Mouse (Mus musculus): ENCODE data around the gene Pidd1.
"Not testable (repeated sequence)": the region's sequence is repeated elsewhere in the genome, so short reads cannot be mapped to it uniquely, and the experiment has no call there.

Pidd1 gene

DNA sequence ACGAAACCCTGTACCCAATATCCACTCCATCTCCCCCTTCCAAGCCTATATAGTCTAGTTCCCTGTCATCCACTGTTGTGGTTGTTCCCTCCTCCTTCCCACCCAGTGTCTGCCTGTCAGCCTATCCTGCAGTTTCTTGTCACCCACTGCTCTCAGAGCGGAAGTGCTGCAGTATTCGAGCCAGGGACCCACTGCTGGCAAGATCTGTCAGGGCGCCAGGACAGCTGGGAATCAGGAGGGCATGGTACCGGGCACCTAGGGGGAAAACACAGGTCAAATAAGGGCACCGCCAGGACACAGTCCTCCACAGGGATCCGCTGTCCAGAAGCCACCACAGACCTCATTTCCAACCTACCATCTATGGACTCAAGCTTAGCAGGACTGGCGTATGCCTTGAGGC lies 33.2 kb downstream of the Pidd1 start:
- no peak for DNase-seq

DNA sequence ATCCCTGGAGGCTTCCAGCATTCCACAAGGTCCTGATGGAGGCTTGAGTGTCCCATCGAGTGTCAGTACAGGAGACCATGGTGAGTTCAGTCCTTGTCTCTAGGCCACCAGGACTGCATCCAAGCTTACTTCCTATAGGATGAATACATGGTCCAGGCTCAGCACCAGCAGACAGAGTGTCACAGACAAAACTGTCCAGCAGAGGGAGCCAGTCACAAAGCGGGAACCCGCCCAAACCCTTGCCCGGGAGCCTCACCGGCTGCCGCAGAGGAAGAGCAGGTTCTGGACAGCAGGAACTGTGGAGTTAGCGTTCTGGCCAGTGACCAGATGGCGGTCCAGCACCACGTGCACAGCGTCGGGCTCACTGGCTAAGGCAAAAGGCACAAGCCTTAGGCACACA lies 35.0 kb downstream of the Pidd1 start:
- peak; percentile 91 for DNase-seq

DNA sequence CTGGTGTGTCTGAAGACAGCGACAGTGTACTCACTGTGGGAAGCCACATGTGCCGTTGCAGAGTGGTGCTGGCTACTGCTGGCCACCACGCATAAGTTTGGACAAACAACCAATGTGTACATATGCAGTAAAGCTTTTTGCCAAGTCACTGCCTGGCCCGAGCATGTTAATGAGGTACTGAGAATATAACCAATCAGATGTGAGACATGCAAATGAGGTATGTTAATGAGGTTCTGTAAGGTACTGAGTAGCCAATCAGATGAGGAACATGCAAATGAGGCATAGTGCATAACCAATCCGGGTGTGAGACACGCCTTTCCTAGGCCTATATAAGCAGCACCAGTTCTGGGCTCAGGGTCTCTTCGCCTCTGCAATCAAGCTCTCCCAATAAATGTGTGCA lies 36.2 kb downstream of the Pidd1 start:
- DNase-seq: not testable (repeated sequence)

DNA sequence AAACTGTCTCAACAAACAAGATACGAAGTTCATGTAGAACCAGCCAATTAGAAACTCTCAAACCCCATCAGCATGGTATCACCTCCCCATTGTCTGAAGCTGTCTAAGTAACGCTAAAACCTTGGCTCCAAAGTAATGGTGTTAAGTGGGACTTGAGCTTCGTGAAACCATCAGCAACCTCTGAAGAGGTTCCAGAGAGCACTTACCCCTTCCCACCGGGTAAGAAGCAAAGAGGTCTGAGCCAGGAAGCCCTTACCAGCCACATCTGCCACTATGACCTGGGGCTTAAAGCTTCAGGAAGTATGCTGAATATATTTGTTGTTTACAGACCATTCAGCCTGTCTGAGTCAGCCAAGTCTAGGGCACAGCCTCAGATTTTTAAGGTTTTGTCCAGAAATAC lies 38.4 kb downstream of the Pidd1 start:
- DNase-seq: no peak

DNA sequence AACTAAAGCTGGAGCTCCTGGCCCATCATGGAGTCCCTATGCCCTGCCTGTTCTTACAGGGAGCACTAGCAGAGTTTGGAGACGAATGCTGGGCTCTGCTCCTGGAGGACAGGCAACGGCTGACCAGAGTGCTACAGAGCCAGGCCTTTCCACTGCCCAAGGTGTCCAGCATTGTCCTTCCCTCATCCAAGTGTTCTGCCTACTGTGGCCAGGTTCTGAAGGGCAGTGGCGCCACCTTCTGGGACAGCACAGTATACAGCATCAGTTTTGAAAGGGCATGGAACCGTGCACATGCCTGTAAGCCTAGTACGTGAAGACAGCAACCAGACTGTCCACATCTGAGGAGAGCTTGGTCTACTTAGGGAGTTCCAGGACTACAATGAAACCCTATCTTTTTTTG lies 40.5 kb downstream of the Pidd1 start:
- peak; percentile 75 for DNase-seq

DNA sequence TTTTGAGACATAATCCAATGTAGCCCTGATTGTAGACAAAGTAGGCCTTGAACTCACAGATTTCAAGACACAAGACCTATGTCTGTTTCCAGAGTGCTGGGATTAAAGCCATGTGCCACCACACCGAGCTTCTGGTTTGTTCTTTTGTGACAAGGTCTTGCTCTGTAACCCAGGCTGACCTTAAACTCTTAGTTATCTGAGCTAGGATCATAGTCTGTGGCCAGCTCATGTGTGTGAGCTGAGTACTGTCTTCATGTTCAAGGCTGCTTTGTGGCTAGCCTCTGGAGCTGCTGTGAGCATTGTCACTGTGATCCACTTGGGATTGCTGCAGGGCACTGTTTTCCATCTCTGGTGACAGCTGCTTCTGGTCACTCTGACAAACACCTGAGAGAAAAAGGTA lies 48.5 kb downstream of the Pidd1 start:
- no peak for DNase-seq

DNA sequence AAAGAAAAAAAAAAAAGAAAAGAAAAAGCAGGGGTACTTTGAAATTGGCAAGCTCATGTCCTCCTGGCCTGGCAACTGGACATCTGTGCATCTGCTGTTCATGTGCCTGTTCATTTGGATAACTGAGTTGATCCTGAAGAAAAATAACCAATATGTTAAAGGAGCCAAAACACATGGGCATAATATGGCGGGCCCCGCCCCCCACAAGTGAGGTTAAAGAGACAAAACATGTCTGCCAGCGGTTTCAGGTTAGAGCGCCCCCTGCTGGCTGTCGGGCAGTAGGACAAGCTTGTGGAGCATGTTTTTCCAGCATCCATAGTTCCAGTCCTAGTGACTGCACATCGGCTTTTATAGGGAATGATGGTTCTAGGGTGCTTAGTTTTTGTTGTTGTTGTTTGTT lies 49.1 kb downstream of the Pidd1 start:
- DNase-seq: peak; percentile 83

DNA sequence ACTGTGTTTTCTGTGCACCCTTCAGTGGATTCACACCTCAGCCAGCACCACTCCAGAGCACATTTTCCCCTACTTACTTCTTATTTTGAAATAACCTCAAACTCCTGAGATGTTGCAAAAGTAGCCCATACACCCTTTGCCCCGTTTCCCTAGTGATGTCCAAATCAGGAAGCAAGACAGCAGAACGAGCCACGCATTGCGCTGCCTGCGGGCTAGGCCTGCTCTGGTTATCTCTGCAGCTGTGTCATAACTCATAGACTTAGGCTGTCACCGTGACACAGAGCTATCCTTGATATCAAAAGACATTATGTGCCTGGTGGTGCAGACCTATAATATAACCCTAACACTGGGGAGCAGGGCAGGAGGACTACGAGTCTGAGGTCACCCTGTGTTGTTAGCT lies 49.7 kb downstream of the Pidd1 start:
- no peak for DNase-seq

DNA sequence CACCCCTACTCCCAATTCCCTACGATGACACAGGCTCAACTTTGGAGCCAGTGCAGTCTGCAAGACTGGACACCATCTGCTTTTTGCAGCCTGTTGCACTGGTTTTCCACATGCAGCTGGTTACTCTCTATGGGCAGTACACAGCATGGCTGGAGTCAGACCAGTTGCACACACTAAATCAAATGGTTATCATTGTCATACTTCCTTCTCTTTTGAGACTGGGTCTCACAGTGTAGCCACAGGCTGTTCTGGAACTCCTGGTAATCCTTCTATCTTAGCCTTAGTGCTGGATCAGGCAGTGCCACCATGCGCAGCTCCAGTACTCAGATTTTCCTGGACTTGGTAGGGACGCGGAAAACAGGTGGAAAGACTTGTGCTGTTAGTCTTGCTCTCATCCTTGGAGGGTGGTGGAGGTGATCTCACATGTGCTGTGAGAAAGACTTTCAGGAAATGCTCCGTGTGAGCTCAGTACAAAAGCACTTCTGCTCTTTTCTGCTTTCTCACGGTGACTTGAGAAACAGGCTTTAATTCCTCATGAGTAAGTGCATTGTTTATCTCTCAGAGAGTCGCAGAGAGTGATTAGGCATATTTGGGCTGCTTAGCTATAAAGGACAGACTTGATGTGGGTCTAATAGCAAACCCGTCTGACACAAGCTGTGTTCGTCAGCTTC lies 51.1 kb downstream of the Pidd1 start:
- no peak for DNase-seq

DNA sequence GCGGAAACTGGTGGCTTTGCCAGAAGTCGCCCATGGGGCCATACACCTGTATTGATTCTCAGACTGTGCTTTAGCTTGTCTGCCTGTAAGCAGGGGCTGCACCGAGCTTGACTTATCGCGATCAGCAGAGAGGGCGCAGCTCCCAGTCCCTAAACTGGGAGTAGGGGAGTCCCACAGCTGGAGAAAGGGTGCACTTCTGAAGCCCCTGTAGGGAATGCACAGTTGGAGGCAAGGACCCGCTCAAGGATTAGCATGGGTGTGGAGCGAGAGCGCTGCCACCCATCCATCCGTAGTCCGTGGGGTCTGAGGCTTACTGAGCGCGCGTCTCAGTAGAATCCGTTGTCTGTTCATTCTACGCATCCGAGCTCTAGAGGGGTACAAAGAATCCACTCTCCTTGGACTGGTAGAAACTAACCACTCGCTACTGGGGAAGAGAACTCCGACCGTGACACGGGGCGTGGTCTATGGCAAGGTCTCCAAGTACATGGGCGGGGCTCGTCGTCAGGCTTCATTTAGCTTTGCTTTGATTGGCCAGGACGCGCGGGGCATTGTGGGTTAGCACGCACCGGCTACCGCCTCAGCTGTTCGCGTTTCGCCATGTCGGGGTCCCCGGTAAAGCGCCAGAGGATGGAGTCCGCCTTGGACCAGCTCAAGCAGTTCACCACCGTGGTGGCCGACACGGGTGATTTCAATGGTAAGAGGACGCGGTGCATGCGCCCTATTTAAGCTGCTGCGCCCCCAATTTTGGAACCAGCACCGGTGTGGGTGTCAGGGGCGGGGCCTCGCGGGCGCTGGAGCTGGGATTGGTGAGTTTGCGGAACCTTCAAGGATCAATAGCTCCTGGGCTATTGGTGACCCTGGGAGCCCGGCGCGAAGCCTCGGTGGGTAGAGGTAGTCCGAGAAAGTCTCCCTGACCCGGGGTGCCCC lies 51.9 kb downstream of the Pidd1 start, which contains the start of gene Taldo1:
TSS of gene Taldo1 (plus strand) at position 575 of the 927 bp plus-strand sequence.
- peak; percentile 97 for DNase-seq

DNA sequence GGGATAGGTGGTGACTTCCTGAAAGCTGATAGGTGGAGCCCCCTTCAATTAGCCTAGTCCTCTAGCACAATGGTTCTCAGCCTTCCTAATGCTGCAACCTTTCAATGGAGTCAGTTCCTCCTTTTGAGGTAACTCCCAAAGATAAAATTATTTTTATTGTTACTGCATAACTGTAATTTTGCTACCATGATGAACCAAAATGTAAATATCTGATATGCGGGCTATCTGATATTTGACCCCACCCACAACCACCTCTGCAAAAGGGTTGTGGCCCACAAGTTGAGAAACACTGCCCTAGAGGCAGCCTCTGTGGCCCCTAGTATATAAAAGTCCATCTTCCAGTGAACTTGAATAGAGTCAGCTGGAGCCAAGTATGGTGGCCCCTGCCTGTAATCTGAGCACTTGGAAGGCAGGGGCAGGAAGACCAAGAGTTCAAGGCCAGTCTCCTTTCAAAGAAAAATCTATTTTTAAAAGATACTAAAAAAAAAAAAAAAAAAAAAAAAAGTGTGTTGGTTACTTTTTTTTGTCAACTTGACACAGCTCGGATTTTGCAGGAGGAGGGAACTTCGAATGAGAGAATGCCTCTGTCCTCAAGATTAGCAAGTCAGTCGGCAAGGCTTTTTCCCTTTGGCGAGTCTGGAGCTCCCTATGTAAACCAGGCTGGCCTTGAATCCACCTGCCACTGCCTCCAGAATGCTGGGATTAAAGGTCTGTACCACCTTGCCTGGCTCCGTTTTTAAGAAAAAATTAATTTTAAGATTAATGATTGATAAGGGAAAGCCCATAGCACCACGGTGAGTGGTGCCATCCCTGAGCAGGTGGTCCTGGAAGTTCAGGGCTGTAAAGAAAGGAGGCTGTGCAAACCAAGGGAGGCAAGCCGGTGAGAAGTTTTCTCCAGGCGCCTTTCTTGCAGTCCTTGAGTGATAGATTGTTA lies 53.2 kb downstream of the Pidd1 start:
- DNase-seq: no peak

DNA sequence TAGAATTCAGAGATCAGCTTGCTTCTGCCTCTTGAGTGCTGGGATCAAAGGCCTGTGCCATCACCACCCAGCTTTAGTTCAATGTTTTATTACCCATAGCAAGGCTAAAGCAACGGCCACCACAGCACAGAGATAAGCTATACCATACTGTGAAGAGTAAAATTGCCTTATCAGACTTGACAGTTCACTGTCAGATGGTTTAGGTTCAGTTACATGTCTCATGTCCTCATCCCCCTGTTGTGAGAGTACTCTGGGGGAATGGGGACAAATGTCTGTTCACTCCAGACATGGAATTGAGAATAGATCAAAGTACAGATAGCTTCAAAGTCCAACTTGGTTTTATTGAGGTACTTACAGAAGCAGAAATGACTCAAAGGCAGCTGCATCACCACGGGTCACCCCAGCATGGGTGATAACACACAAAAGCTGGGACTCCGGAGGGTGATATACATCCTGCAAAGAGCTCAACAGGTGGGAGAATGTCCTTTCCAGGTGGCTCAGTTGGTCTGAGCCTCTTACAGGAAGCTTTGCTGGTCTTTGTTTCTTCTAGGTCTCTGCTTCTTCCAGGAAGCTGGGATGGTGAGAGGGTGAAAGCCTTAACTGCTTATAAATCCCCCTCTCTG lies 55.2 kb downstream of the Pidd1 start:
- no peak for DNase-seq

Data from retina, postnatal 1 day (tissue).